8 mouse cellular contexts compared by ENCODE assay signal in the genomic region with DNA sequence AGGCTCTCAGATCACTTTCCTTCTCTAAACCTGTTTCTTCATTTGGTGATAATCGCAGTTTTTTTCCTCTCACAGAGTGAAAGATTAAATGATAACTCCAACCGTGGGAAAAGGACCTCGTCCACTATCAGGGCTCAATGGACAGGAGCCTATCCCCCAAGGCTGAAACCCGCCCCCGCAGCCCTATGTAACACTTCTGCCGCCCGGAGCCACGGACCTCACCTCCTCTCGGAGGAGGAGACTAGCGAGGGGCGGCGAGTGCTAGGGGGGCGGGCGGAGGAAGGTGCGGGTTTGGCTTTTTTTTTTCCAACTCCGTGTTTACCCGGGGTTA. TPM values are rescaled to one million over a fixed set of nuclear protein-coding genes. Genes with fewer than 3 reads are reported as not detected.
A peak's percentile ranks its signal among the peaks of the same experiment; 100 is the strongest.
DNase-seq lines count a peak whose midpoint lies in the region; ATAC-seq lines count a peak whose summit lies in the region.

No protein-coding gene starts in this region.

- H3K9me3 ChIP-seq in kidney, embryonic 15.5 days (replicated peaks): no peaks in the 10 kb centered on the region
- no peaks in the 10 kb centered on the region for H3K9me3 ChIP-seq in embryonic facial prominence, embryonic 10.5 days
- H3K9me3 ChIP-seq in hindbrain, embryonic 15.5 days: no peaks in the 10 kb centered on the region
- H3K9me3 ChIP-seq in midbrain, embryonic 16.5 days (replicated peaks; ENCODE audit: control insufficient read depth, low read length, poor library complexity, severe bottlenecking): no peaks in the 10 kb centered on the region

- H3K27me3 ChIP-seq in kidney, embryonic 15.5 days: no peaks in the 10 kb centered on the region
- peaks cover 34% of the 10 kb centered on the region for H3K27me3 ChIP-seq in embryonic facial prominence, embryonic 10.5 days (replicated peaks; ENCODE audit: low read depth, poor library complexity, severe bottlenecking)
- no peaks in the 10 kb centered on the region for H3K27me3 ChIP-seq in hindbrain, embryonic 15.5 days
- H3K27me3 ChIP-seq in midbrain, embryonic 16.5 days (ENCODE audit: control insufficient read depth, insufficient read depth, low read depth, low read length): no peaks in the 10 kb centered on the region

- DNase-seq in kidney, postnatal 36 days: no peak
- no peak for DNase-seq in embryonic facial prominence, embryonic 10.5 days (ENCODE audit: low spot score)
- no peak for DNase-seq in frontal cortex, postnatal 10 days (ENCODE audit: low spot score in 2 of 2)
- DNase-seq in urinary bladder, adult 18-20 months (ENCODE audit: low spot score in 2 of 2): no peak
- DNase-seq in layer of hippocampus, adult 11-12 months (ENCODE audit: low spot score): no peak

- H3K4me1 ChIP-seq in kidney, embryonic 15.5 days: 0 out of 2 replicates have a peak, but pooled peaks cover 2% of the 10 kb centered on the region
- peaks cover 5% of the 10 kb centered on the region; the same call in 1 of the 2 replicates for H3K4me1 ChIP-seq in embryonic facial prominence, embryonic 10.5 days
- 0 out of 2 replicates have a peak, but pooled peaks cover 2% of the 10 kb centered on the region for H3K4me1 ChIP-seq in hindbrain, embryonic 15.5 days (replicated peaks)
- peaks cover 3% of the 10 kb centered on the region; the same call in 1 of the 2 replicates for H3K4me1 ChIP-seq in midbrain, embryonic 16.5 days (ENCODE audit: control insufficient read depth, insufficient read depth, low read length)

- peak overlapping the region; percentile 60 for H3K4me3 ChIP-seq in kidney, embryonic 15.5 days (replicated peaks)
- H3K4me3 ChIP-seq in embryonic facial prominence, embryonic 10.5 days: peak overlapping the region; percentile 68
- H3K4me3 ChIP-seq in hindbrain, embryonic 15.5 days: peak overlapping the region; percentile 62
- H3K4me3 ChIP-seq in midbrain, embryonic 16.5 days (ENCODE audit: low read depth, low read length): peak overlapping the region; percentile 57

- peak overlapping the region; percentile 64 for H3K4me2 ChIP-seq in kidney, embryonic 15.5 days
- H3K4me2 ChIP-seq in hindbrain, embryonic 15.5 days: peak overlapping the region; percentile 48
- peak overlapping the region; percentile 50 for H3K4me2 ChIP-seq in midbrain, embryonic 16.5 days (ENCODE audit: low read length)

- no peaks in the 10 kb centered on the region for H3K36me3 ChIP-seq in kidney, embryonic 15.5 days
- no peaks in the 10 kb centered on the region; the same call in 1 of the 2 replicates for H3K36me3 ChIP-seq in embryonic facial prominence, embryonic 10.5 days (replicated peaks)
- no peaks in the 10 kb centered on the region for H3K36me3 ChIP-seq in hindbrain, embryonic 15.5 days
- H3K36me3 ChIP-seq in midbrain, embryonic 16.5 days (ENCODE audit: control insufficient read depth, insufficient read depth, low read length): no peaks in the 10 kb centered on the region

- H3K9ac ChIP-seq in kidney, embryonic 15.5 days: no peak overlapping the region
- H3K9ac ChIP-seq in hindbrain, embryonic 15.5 days: peak overlapping the region; percentile 65
- peak overlapping the region; percentile 73 for H3K9ac ChIP-seq in midbrain, embryonic 16.5 days (ENCODE audit: low read depth, low read length)

- H3K27ac ChIP-seq in kidney, embryonic 15.5 days: peak overlapping the region; percentile 99
- H3K27ac ChIP-seq in embryonic facial prominence, embryonic 10.5 days (replicated peaks): peak overlapping the region; percentile 94
- peak overlapping the region; percentile 99 for H3K27ac ChIP-seq in hindbrain, embryonic 15.5 days (replicated peaks)
- H3K27ac ChIP-seq in midbrain, embryonic 16.5 days (ENCODE audit: low read length): peak overlapping the region; percentile 97

- WGBS in kidney, embryonic 15.5 days: 21% methylated on average over 17 of the region's 17 CpGs
- WGBS in embryonic facial prominence, embryonic 10.5 days: 15% methylated on average over 17 of the region's 17 CpGs
- WGBS in hindbrain, embryonic 15.5 days: 32% methylated on average over 17 of the region's 17 CpGs
- WGBS in midbrain, embryonic 16.5 days: 28% methylated on average over 17 of the region's 17 CpGs

- no peak for ATAC-seq in kidney, embryonic 15.5 days (replicated peaks; ENCODE audit: low FRiP score)
- ATAC-seq in hindbrain, embryonic 15.5 days (ENCODE audit: low FRiP score, low read depth): no peak
- peak; percentile 54; the same call in 1 of the 2 replicates for ATAC-seq in midbrain, embryonic 16.5 days

RNA-seq across cellular contexts. Expression of a gene that starts 0.4 kb away (rescaled TPM):
- 15.4 and 18.8 TPM in 2 replicates for polyA plus RNA-seq in kidney, embryonic 15.5 days (2015; fragmentation: Nextera tagmentation; extraction: Ambion mirVana)
- 19.6 and 21.3 TPM in 2 replicates for polyA plus RNA-seq in embryonic facial prominence, embryonic 10.5 days (2016; fragmentation: Nextera tagmentation; extraction: Ambion mirVana)
- 15.9 and 16.1 TPM in 2 replicates for polyA plus RNA-seq in hindbrain, embryonic 15.5 days (2015; fragmentation: Nextera tagmentation; extraction: Ambion mirVana)
- polyA plus RNA-seq in midbrain, embryonic 16.5 days (2015; fragmentation: Nextera tagmentation; extraction: Ambion mirVana): 22.1 and 25.3 TPM in 2 replicates
